In the genomic region with DNA sequence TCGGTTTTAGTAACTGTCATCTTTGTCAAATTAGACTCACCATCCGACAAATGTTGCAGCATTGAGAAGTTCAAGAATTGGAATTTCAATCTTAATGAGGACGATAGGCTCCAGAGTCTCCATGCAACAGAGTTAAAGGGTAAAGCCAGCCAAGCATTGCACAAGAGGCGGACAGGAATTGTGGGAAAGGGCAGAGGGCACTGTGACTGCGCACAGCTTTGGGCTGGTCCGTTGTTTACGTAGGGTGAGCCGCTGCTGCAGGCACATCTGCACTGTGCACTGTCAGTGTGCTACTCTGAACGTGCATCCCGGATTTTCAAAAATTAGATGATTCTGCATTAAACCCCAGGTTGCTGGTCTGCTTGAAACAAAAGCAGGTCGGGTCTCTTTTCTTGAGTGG, we compare ENCODE assay signal across 14 mouse cellular contexts. TPM values are rescaled to one million over a fixed set of nuclear protein-coding genes. Genes with fewer than 3 reads are reported as not detected.
A peak's percentile ranks its signal among the peaks of the same experiment; 100 is the strongest.
DNase-seq lines count a peak whose midpoint lies in the region; ATAC-seq and TF ChIP-seq lines count a peak whose summit lies in the region.
"Had no signal": no experiment of that assay in that cellular context is flagged by ENCODE, and none has a peak within 500 bp of the region (broad histone marks: within the 10 kb centered on the region; RNA-seq: fewer than 3 reads in every experiment).

No protein-coding gene starts in this region.

- TF ChIP-seq CTCF in intestine, postnatal 0 days (IDR thresholded peaks at IDR 0.05; ENCODE audit: low read depth) = no peak
- TF ChIP-seq CTCF in liver, embryonic 14.5 days (IDR thresholded peaks at IDR 0.05; ENCODE audit: low read depth) = no peak

- no peak overlapping the region for H3K4me2 ChIP-seq in heart, embryonic 16.5 days (ENCODE audit: low read depth, low read length)
- no peak overlapping the region for H3K4me2 ChIP-seq in intestine, postnatal 0 days (replicated peaks; ENCODE audit: low read depth)
- H3K4me2 ChIP-seq in liver, embryonic 14.5 days (ENCODE audit: low read depth) = peak overlapping the region; percentile 28; the same call in 1 of the 2 replicates
- H3K4me2 ChIP-seq: limb, embryonic 12.5 days had no signal

- peak overlapping the region; percentile 4; the same call in 1 of the 2 replicates for H3K27ac ChIP-seq in heart, embryonic 16.5 days (ENCODE audit: low read length)
- H3K27ac ChIP-seq in heart, embryonic 10.5 days = no peak overlapping the region
- no peak overlapping the region for H3K27ac ChIP-seq in intestine, postnatal 0 days (ENCODE audit: low read depth, low read length)
- no peak overlapping the region for H3K27ac ChIP-seq in liver, embryonic 14.5 days
- H3K27ac ChIP-seq: left cerebral cortex, adult 2 months; limb, embryonic 12.5 days had no signal

- no peak overlapping the region for H3K4me3 ChIP-seq in heart, embryonic 16.5 days (ENCODE audit: low read length)
- no peak overlapping the region for H3K4me3 ChIP-seq in heart, embryonic 10.5 days
- H3K4me3 ChIP-seq in intestine, postnatal 0 days (ENCODE audit: low read depth, low read length) = no peak overlapping the region
- no peak overlapping the region for H3K4me3 ChIP-seq in liver, embryonic 14.5 days (ENCODE audit: insufficient read depth in 1 of 2, low read depth in 2 of 2, low read length in 2 of 2)
- H3K4me3 ChIP-seq: left cerebral cortex, adult 2 months; limb, embryonic 12.5 days had no signal

- H3K27me3 ChIP-seq in heart, embryonic 16.5 days (ENCODE audit: control insufficient read depth, insufficient read depth, low read length) = no peaks in the 10 kb centered on the region
- H3K27me3 ChIP-seq in heart, embryonic 10.5 days (ENCODE audit: insufficient read depth, poor library complexity, severe bottlenecking) = no peaks in the 10 kb centered on the region
- H3K27me3 ChIP-seq in intestine, postnatal 0 days (replicated peaks; ENCODE audit: control insufficient read depth, insufficient read depth, low read length) = no peaks in the 10 kb centered on the region
- H3K27me3 ChIP-seq in liver, embryonic 14.5 days (ENCODE audit: control insufficient read depth, insufficient read depth, low read length) = no peaks in the 10 kb centered on the region
- H3K27me3 ChIP-seq: limb, embryonic 12.5 days had no signal

- H3K36me3 ChIP-seq in heart, embryonic 16.5 days (ENCODE audit: control insufficient read depth, insufficient read depth) = no peaks in the 10 kb centered on the region
- 0 out of 2 replicates have a peak, but pooled peaks cover 4% of the 10 kb centered on the region for H3K36me3 ChIP-seq in heart, embryonic 10.5 days
- H3K36me3 ChIP-seq in intestine, postnatal 0 days (ENCODE audit: control insufficient read depth, insufficient read depth) = no peaks in the 10 kb centered on the region; the same call in 1 of the 2 replicates
- no peaks in the 10 kb centered on the region for H3K36me3 ChIP-seq in liver, embryonic 14.5 days (replicated peaks; ENCODE audit: control insufficient read depth, insufficient read depth, low read depth)
- H3K36me3 ChIP-seq: limb, embryonic 12.5 days had no signal

- H3K4me1 ChIP-seq in heart, embryonic 16.5 days (ENCODE audit: control insufficient read depth, insufficient read depth, low read length) = peaks cover 41% of the 10 kb centered on the region
- peaks cover 44% of the 10 kb centered on the region for H3K4me1 ChIP-seq in heart, embryonic 10.5 days
- H3K4me1 ChIP-seq in intestine, postnatal 0 days (replicated peaks; ENCODE audit: control insufficient read depth, insufficient read depth, low read length) = no peaks in the 10 kb centered on the region
- H3K4me1 ChIP-seq in liver, embryonic 14.5 days (replicated peaks; ENCODE audit: control insufficient read depth in 2 of 2, insufficient read depth in 2 of 2, low read length in 1 of 2) = peaks cover 0 to 9% of the 10 kb centered on the region in 2 experiments; a peak in 2 of 4 replicates

- no peak overlapping the region for H3K9ac ChIP-seq in heart, embryonic 16.5 days (ENCODE audit: low read length)
- no peak overlapping the region for H3K9ac ChIP-seq in intestine, postnatal 0 days (ENCODE audit: low read depth, low read length)
- H3K9ac ChIP-seq in liver, embryonic 14.5 days (replicated peaks) = no peak overlapping the region
- H3K9ac ChIP-seq: limb, embryonic 12.5 days had no signal

- intact Hi-C loops in gastrocnemius, postnatal 36 days (cut with DNase I) = no loop called here

- WGBS in heart, embryonic 16.5 days = 82% methylated on average over 11 of the region's 11 CpGs
- 86% methylated on average over 11 of the region's 11 CpGs for WGBS in heart, embryonic 10.5 days
- WGBS in intestine, postnatal 0 days = 58% methylated on average over 11 of the region's 11 CpGs
- WGBS in liver, embryonic 14.5 days (ENCODE audit: insufficient replicate concordance) = 72% methylated on average over 11 of the region's 11 CpGs

- TF ChIP-seq EP300 in liver, embryonic 14.5 days (IDR thresholded peaks at IDR 0.05; ENCODE audit: low read depth) = no peak

- H3K9me3 ChIP-seq in heart, embryonic 16.5 days (replicated peaks; ENCODE audit: control insufficient read depth, low read length) = no peaks in the 10 kb centered on the region
- H3K9me3 ChIP-seq in heart, embryonic 10.5 days = no peaks in the 10 kb centered on the region
- no peaks in the 10 kb centered on the region for H3K9me3 ChIP-seq in intestine, postnatal 0 days (ENCODE audit: control insufficient read depth)
- no peaks in the 10 kb centered on the region for H3K9me3 ChIP-seq in liver, embryonic 14.5 days (ENCODE audit: control insufficient read depth, low read length)
- H3K9me3 ChIP-seq: limb, embryonic 12.5 days had no signal

- DNase-seq in heart, embryonic 10.5 days (ENCODE audit: low spot score) = no peak
- peak in 2 of 3 experiments; percentile 10 to 24 for DNase-seq in liver, embryonic 14.5 days (ENCODE audit: low read depth in 3 of 3, low spot score in 3 of 3)
- peak; percentile 44 for DNase-seq in lung, postnatal 10 days
- DNase-seq in right cerebral cortex, postnatal 14 days = no peak
- DNase-seq in gastrocnemius, postnatal 36 days = no peak
- DNase-seq: cerebellum, postnatal 10 days; right cerebral cortex, postnatal 25 days; thymus, adult 18-20 months had no signal

- ATAC-seq in heart, embryonic 16.5 days (replicated peaks; ENCODE audit: extremely low read depth, insufficient read depth, low FRiP score) = no peak
- ATAC-seq in intestine, postnatal 0 days = peak; percentile 28; the same call in 1 of the 2 replicates
- peak; percentile 65 for ATAC-seq in liver, embryonic 14.5 days (ENCODE audit: insufficient read depth)
- ATAC-seq: CD4-positive, CD25-positive, alpha-beta regulatory T cell, adult 4 months; inflammation-experienced regulatory T-cells, adult 6 months had no signal

RNA-seq across cellular contexts. Expression of a gene that starts 27.9 kb away (rescaled TPM):
- 46.4 and 49.4 TPM in 2 replicates for polyA plus RNA-seq in heart, embryonic 16.5 days (2015; fragmentation: Nextera tagmentation; extraction: Ambion mirVana)
- 27.9 and 60.5 TPM in 2 replicates for polyA plus RNA-seq in heart, embryonic 10.5 days (2016; fragmentation: Nextera tagmentation; extraction: Ambion mirVana)
- 9.0 and 9.6 TPM in 2 replicates for polyA plus RNA-seq in intestine, postnatal 0 days (2015; fragmentation: Nextera tagmentation; extraction: Ambion mirVana)
- polyA plus RNA-seq in liver, embryonic 14.5 days (2012; rRNA removed) = 4.1 and 5.6 TPM in 2 replicates
- 7.2 and 7.5 TPM in 2 replicates for polyA plus RNA-seq in liver, embryonic 14.5 days (2014; fragmentation: Nextera tagmentation; extraction: Ambion mirVana)
- 100 to 1,000 TPM; 297 to 321 TPM for total RNA-seq in gastrocnemius, postnatal 36 days (2021)

Comparison
In these comparisons a context has a peak if more than half of its experiments do, and no peak if none do; other contexts are left out.
1. DNase-seq: peak in liver, embryonic 14.5 days (2 of 3) and lung, postnatal 10 days (single experiment); none in heart, embryonic 10.5 days (single experiment), right cerebral cortex, postnatal 14 days (single experiment) and gastrocnemius, postnatal 36 days (0 of 2).